Mouse (Mus musculus) bone marrow, adult 2 months (tissue): ENCODE data around the gene Nfia.

Source experiments
- CTCF ChIP-seq: fragments of 200-500 bp; IDR thresholded peaks from 2 replicates; pipeline ENCODE4 v1.5.1; 2011; ENCODE audit warnings: low read length, control low read depth; ENCODE audit not compliant: control insufficient read depth, insufficient read depth
- POLR2A ChIP-seq: fragments of 200-500 bp; IDR thresholded peaks from 2 replicates; pipeline ENCODE4 v1.6.1; 2011; ENCODE audit warnings: low read depth, mild to moderate bottlenecking, control low read depth, low read length, borderline replicate concordance; ENCODE audit not compliant: control insufficient read depth

GRCm38 (mm10) chr4:98057721-98058120, 285.2 kb downstream of the Nfia start:
- TF ChIP-seq CTCF (no peak), POLR2A (no peak)
